Mouse (Mus musculus) liver, embryonic 14.5 days (tissue): ENCODE results near the gene Ccdc194. TPM values are rescaled to one million over a fixed set of nuclear protein-coding genes. Genes with fewer than 3 reads are reported as not detected.

Experiments used
- ATAC-seq: fragments of 200-750 bp; cut with Nextera tagmentation; 2 replicates; pipeline ENCODE4 v1.8.0; 2017; ENCODE audit warnings: moderate number of reproducible peaks, mild to moderate bottlenecking, moderate library complexity; ENCODE audit not compliant: insufficient read depth
- DNase-seq, 3 experiments: peaks; one replicate each; pipeline ENCODE4 v3.0.0-alpha.2; 2012 to 2013; ENCODE audit warnings: low read depth in 3 of 3, low spot score in 3 of 3
- H3K27ac ChIP-seq: fragments of 300-500 bp; sonication (generic); 2 replicates; pipeline ENCODE4 v1.5.1; 2014; ENCODE audit warnings: moderate library complexity, mild to moderate bottlenecking, control low read depth, inconsistent platforms
- H3K27me3 ChIP-seq: fragments of 300-500 bp; sonication (generic); 2 replicates; pipeline ENCODE4 v1.6.1; 2014; ENCODE audit warnings: mild to moderate bottlenecking, low read length, moderate library complexity; ENCODE audit not compliant: control insufficient read depth, insufficient read depth
- H3K36me3 ChIP-seq: fragments of 300-500 bp; sonication (generic); replicated peaks from 2 replicates; pipeline ENCODE4 v1.6.1; 2014; ENCODE audit warnings: low read depth; ENCODE audit not compliant: control insufficient read depth, insufficient read depth
- H3K4me1 ChIP-seq, 2 experiments: fragments of 200-500 bp in 1 of 2; fragments of 300-500 bp in 1 of 2; sonication (generic) in 1 of 2; replicated peaks; 2 replicates each; pipeline ENCODE4 v1.6.1; 2012 to 2014; ENCODE audit warnings: antibody characterized with exemption in 1 of 2, inconsistent platforms in 1 of 2, low read length in 1 of 2; ENCODE audit not compliant: control insufficient read depth in 2 of 2, insufficient read depth in 2 of 2
- H3K4me2 ChIP-seq: fragments of 300-500 bp; sonication (generic); 2 replicates; pipeline ENCODE4 v1.6.1; 2014; ENCODE audit warnings: low read depth, mild to moderate bottlenecking, control low read depth, moderate library complexity
- H3K4me3 ChIP-seq, 2 experiments: fragments of 200-500 bp in 1 of 2; fragments of 300-500 bp in 1 of 2; sonication (generic) in 1 of 2; 2 replicates each; pipeline ENCODE4 v1.5.1; 2012 to 2014; ENCODE audit warnings: low read depth in 2 of 2, low read length in 2 of 2, mild to moderate bottlenecking in 2 of 2, control low read depth in 1 of 2, inconsistent platforms in 1 of 2, moderate library complexity in 1 of 2; ENCODE audit not compliant: insufficient read depth in 1 of 2
- H3K9ac ChIP-seq: fragments of 300-500 bp; sonication (generic); replicated peaks from 2 replicates; pipeline ENCODE4 v1.6.1; 2014; ENCODE audit warnings: mild to moderate bottlenecking, control low read depth, moderate library complexity
- H3K9me3 ChIP-seq: fragments of 300-500 bp; sonication (generic); 2 replicates; pipeline ENCODE4 v1.6.1; 2016; ENCODE audit warnings: low read length, mixed read lengths; ENCODE audit not compliant: control insufficient read depth
- CTCF ChIP-seq: IDR thresholded peaks from 2 replicates; pipeline ENCODE4 v1.5.1; 2016; ENCODE audit warnings: antibody characterized with exemption, low read depth, control low read depth
- EP300 ChIP-seq: IDR thresholded peaks from 2 replicates; pipeline ENCODE4 v1.6.1; 2016; ENCODE audit warnings: antibody characterized with exemption, low read depth
- WGBS: fragments of 180-500 bp; shearing (Covaris S2); extraction: QIAGEN DNeasy Blood & Tissue Kit; methylation state at CpG from one replicate; pipeline ENCODE4 v1.1.7; 2014; ENCODE audit not compliant: insufficient replicate concordance; 5-methylcytosine and 5-hydroxymethylcytosine counted together
- polyA plus RNA-seq, 2 experiments: library from polyadenylated mRNA; depleted of rRNA in 1 of 2; stranded (reverse) in 1 of 2; unstranded in 1 of 2; fragments of >200 nt; fragmentation: Nextera tagmentation in 1 of 2; extraction: Ambion mirVana in 1 of 2; gene quantifications; 2 replicates each; pipeline versions ENCODE4 v1.2.1 to v1.2.3; 2012 to 2014

Ccdc194 gene
- polyA plus RNA-seq, 2 experiments: 0.09 to 0.19 TPM

- Histone ChIP-seq H3K4me1 (peaks cover 3 to 6% of the 10 kb centered on the region in 2 experiments; a peak in 1 of 4 replicates), H3K4me2 (no peak overlapping the region), H3K9me3 (no peaks in the 10 kb centered on the region), H3K9ac (no peak overlapping the region), H3K4me3 (no peak overlapping the region), H3K27me3 (no peaks in the 10 kb centered on the region), H3K36me3 (no peaks in the 10 kb centered on the region; the same call in 1 of the 2 replicates), H3K27ac (no peak overlapping the region)
- no peak for TF ChIP-seq CTCF
- TF ChIP-seq EP300: no peak
- WGBS: 81% methylated on average over 11 of the region's 11 CpGs
- DNase-seq (no peak), ATAC-seq (no peak)
Observed at GRCm38 (mm10) chr8:71545053-71545452, 19.5 kb upstream of the Ccdc194 start.

- no peaks in the 10 kb centered on the region; the same call in 1 of the 2 replicates for H3K36me3 ChIP-seq
- DNase-seq (no peak), ATAC-seq (no peak)
- no peaks in the 10 kb centered on the region for H3K27me3 ChIP-seq
- H3K9me3 ChIP-seq: no peaks in the 10 kb centered on the region
- H3K4me3 ChIP-seq: peak overlapping the region in 1 of 2 experiments; percentile 73; a peak in 1 of 4 replicates
- TF ChIP-seq EP300: no peak
- no peak for TF ChIP-seq CTCF
- H3K9ac ChIP-seq: no peak overlapping the region; the same call in 1 of the 2 replicates
- H3K27ac ChIP-seq: no peak overlapping the region
- peak overlapping the region; percentile 83 for H3K4me2 ChIP-seq
- H3K4me1 ChIP-seq: peaks cover 3 to 6% of the 10 kb centered on the region in 2 experiments; a peak in 1 of 4 replicates
- 76% methylated on average over 9 of the region's 9 CpGs for WGBS
Observed at GRCm38 (mm10) chr8:71543755-71544154, 18.2 kb upstream of the Ccdc194 start.

- no peak for TF ChIP-seq CTCF
- 0 out of 2 replicates have a peak, but pooled peaks have one; percentile 20 for TF ChIP-seq EP300
- H3K4me2 ChIP-seq: peak within 1 kb of the TSS; percentile 83
- DNase-seq: peak; percentile 94 to 96 (median 96)
- H3K9ac ChIP-seq: peak within 1 kb of the TSS; percentile 56
- no peaks in the 10 kb centered on the region for H3K9me3 ChIP-seq
- peaks cover 8 to 9% of the 10 kb centered on the region in 2 experiments for H3K4me1 ChIP-seq
- H3K4me3 ChIP-seq: peak within 1 kb of the TSS; percentile 63 to 73
- peak; percentile 93 for ATAC-seq
- H3K27me3 ChIP-seq: no peaks in the 10 kb centered on the region
- no peak within 1 kb of the TSS for H3K27ac ChIP-seq
- WGBS: under 1% methylated on average over 55 of the region's 55 CpGs
- H3K36me3 ChIP-seq: no peaks in the 10 kb centered on the region; the same call in 1 of the 2 replicates
Observed at GRCm38 (mm10) chr8:71542632-71543343, 17.3 kb upstream of the Ccdc194 start, which contains the start of gene Mvb12a. TSS of gene Mvb12a (plus strand) at chr8:71542922.

DNA sequence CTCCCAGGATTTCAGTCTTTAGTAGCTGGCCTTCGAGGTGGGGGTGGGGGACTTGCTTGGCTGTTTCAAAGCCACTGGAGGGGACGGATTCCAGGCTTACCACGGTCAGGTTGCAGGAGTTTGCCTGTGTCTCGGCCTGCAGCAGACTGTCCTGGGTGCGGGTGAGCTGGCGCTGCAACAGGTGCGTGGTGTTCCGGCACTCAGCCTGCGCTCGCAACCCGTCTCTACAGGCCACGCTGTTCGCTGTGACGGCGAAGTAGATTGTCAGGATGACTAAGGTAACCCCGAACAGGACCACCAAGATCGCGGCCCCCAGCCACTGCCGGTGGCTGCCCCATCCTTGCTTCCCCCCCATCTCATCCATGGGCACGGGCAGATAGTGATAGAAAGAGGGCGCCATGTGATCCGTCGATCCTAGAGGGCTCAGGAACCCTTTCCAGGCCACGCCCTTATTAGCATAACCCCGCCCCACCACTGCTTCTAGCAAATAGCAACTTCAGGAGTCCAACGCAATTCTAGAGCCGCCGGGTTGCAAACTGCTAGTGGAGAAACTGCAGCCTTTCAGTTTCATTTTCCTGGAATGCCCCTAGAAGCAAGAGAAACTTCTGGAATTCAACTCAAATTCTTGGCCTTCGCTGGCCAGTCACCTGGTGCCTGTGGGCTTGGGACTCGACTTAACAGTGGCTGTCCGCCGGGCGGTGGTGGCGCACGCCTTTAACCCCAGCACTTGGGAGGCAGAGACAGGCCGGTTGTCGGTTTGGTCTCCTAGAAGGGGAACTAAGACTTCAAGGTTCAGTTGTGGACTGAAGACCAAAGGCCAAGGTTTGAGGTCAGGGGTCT is 11.7 kb upstream of the Ccdc194 start, which contains the start of gene Bst2:
Bst2 (minus strand) TSS at position 429 of the 840 bp plus-strand sequence.
- Histone ChIP-seq H3K9ac (peak within 1 kb of the TSS; percentile 78), H3K27me3 (no peaks in the 10 kb centered on the region), H3K27ac (peak within 1 kb of the TSS; percentile 55), H3K4me2 (peak within 1 kb of the TSS; percentile 65), H3K36me3 (no peaks in the 10 kb centered on the region), H3K4me3 (peak within 1 kb of the TSS; percentile 69 to 79), H3K9me3 (no peaks in the 10 kb centered on the region), H3K4me1 (peaks cover 8% of the 10 kb centered on the region in 2 experiments)
- WGBS: 2% methylated on average over 37 of the region's 37 CpGs
- DNase-seq (peak; percentile 88 to 92 (median 88)), ATAC-seq (peak; percentile 88)
- TF ChIP-seq EP300 (no peak), CTCF (peak; percentile 35)
